Mouse (Mus musculus) T-helper 17 cell (primary cell): Measurements from ENCODE around the gene Rab10.

Source experiments
- in situ Hi-C, 2 experiments: fragments of 300-600 bp; cut with MboI, MseI; formaldehyde crosslinking; loops; 1 replicate in 1 of 2; 2 replicates in 1 of 2; pipeline ENCODE4 v1.15.1; 2025; ENCODE audit warnings: high pct_unique_total_duplicates in 2 of 2

Gene Rab10

GRCm38 (mm10) chr12:3297622-3298021 is 12.1 kb downstream of the Rab10 start:
- in situ Hi-C loops = loop anchor here in 1 of 2 experiments (10.0 kb wide), 1 partner anchor 267 kb away; no protein-coding TSS in a partner anchor

- in situ Hi-C loops = loop anchor here in 1 of 2 experiments (10.0 kb wide), 1 partner anchor 269 kb away; no protein-coding TSS in a partner anchor
Observed at GRCm38 (mm10) chr12:3296056-3296455, 13.7 kb downstream of the Rab10 start.

GRCm38 (mm10) chr12:3291849-3292248 is 17.9 kb downstream of the Rab10 start:
- in situ Hi-C loops = loop anchor here in 1 of 2 experiments (10.0 kb wide), 1 partner anchor 273 kb away; no protein-coding TSS in a partner anchor

GRCm38 (mm10) chr12:3291038-3291437 is 18.7 kb downstream of the Rab10 start:
- in situ Hi-C loops = loop anchor here in 1 of 2 experiments (10.0 kb wide), 1 partner anchor 274 kb away; no protein-coding TSS in a partner anchor

- in situ Hi-C loops = no loop called here
Observed at GRCm38 (mm10) chr12:3288440-3288839, 21.3 kb downstream of the Rab10 start.

- in situ Hi-C loops = no loop called here
Observed at GRCm38 (mm10) chr12:3285919-3286318, 23.9 kb downstream of the Rab10 start.

- in situ Hi-C loops = no loop called here
Observed at GRCm38 (mm10) chr12:3285377-3285776, 24.4 kb downstream of the Rab10 start.

GRCm38 (mm10) chr12:3284463-3284862 is 25.3 kb downstream of the Rab10 start:
- in situ Hi-C loops = no loop called here

GRCm38 (mm10) chr12:3283829-3284440 is 25.8 kb downstream of the Rab10 start:
- in situ Hi-C loops = no loop called here

- in situ Hi-C loops = no loop called here
Observed at GRCm38 (mm10) chr12:3282954-3283353, 26.8 kb downstream of the Rab10 start.

- in situ Hi-C loops = no loop called here
Observed at GRCm38 (mm10) chr12:3282520-3282919, 27.2 kb downstream of the Rab10 start.

- in situ Hi-C loops = no loop called here
Observed at GRCm38 (mm10) chr12:3278880-3279339, 30.9 kb downstream of the Rab10 start.

GRCm38 (mm10) chr12:3270818-3271217 is 39.0 kb downstream of the Rab10 start:
- in situ Hi-C loops = no loop called here

GRCm38 (mm10) chr12:3267397-3267796 is 42.4 kb downstream of the Rab10 start:
- in situ Hi-C loops = no loop called here

- in situ Hi-C loops = no loop called here
Observed at GRCm38 (mm10) chr12:3265188-3265587, 44.6 kb downstream of the Rab10 start.

- in situ Hi-C loops = no loop called here
Observed at GRCm38 (mm10) chr12:3264449-3264848, 45.3 kb downstream of the Rab10 start.

GRCm38 (mm10) chr12:3261596-3261995 is 48.2 kb downstream of the Rab10 start:
- in situ Hi-C loops = no loop called here

- in situ Hi-C loops = loop anchor here in 1 of 2 experiments (10.0 kb wide), 1 partner anchor 129 kb away; no protein-coding TSS in a partner anchor
Observed at GRCm38 (mm10) chr12:3255966-3256365, 53.8 kb downstream of the Rab10 start.

GRCm38 (mm10) chr12:3255435-3255834 is 54.3 kb downstream of the Rab10 start:
- in situ Hi-C loops = loop anchor here in 1 of 2 experiments (10.0 kb wide), 1 partner anchor 129 kb away; no protein-coding TSS in a partner anchor

GRCm38 (mm10) chr12:3253591-3253990 is 56.2 kb downstream of the Rab10 start:
- in situ Hi-C loops = loop anchor here in 1 of 2 experiments (10.0 kb wide), 1 partner anchor 131 kb away; no protein-coding TSS in a partner anchor

- in situ Hi-C loops = no loop called here
Observed at GRCm38 (mm10) chr12:3246091-3246490, 63.7 kb downstream of the Rab10 start.

GRCm38 (mm10) chr12:3239544-3239943 is 70.2 kb downstream of the Rab10 start:
- in situ Hi-C loops = loop anchor here (5.0 kb wide), 3 partner anchors 63 to 183 kb away; partner anchors contain the start of gene Rab10 (in 1 of the 2)
